ENCODE assay signal across 23 mouse cellular contexts in the genomic region with DNA sequence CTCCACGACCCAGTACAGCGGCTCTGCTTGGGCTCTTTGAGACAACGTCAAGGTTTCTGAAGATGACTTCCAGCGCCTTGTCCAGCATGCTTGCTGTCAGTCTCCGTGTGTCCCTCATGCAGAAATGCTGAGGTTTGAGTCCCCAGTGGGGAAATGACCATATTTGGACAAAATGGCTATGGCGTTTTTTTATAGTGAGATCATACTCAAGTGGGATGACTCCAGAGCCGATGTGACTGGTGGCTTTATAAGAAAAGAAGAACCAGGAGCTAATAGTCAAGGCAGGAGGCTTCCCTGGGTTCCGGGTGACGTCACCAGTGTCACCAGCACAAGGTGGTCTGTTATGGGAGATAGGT. TPM values are rescaled to one million over a fixed set of nuclear protein-coding genes. Genes with fewer than 3 reads are reported as not detected.
DNase-seq lines count a peak whose midpoint lies in the region; ATAC-seq and TF ChIP-seq lines count a peak whose summit lies in the region.
"Had no signal": no experiment of that assay in that cellular context is flagged by ENCODE, and none has a peak within 500 bp of the region (broad histone marks: within the 10 kb centered on the region; RNA-seq: fewer than 3 reads in every experiment).

No protein-coding gene starts in this region.

- H3K9me3 ChIP-seq in heart, postnatal 0 days (replicated peaks; ENCODE audit: control insufficient read depth, low read length): no peaks in the 10 kb centered on the region
- H3K9me3 ChIP-seq in midbrain, embryonic 11.5 days (ENCODE audit: control insufficient read depth, low read length): no peaks in the 10 kb centered on the region
- H3K9me3 ChIP-seq in midbrain, embryonic 10.5 days (replicated peaks): no peaks in the 10 kb centered on the region
- H3K9me3 ChIP-seq: embryonic facial prominence, embryonic 10.5 days; embryonic facial prominence, embryonic 12.5 days; forebrain, embryonic 13.5 days; forebrain, embryonic 15.5 days had no signal

- H3K9ac ChIP-seq in heart, postnatal 0 days (replicated peaks; ENCODE audit: low read depth, low read length): no peak overlapping the region
- H3K9ac ChIP-seq in midbrain, embryonic 11.5 days (ENCODE audit: low read length): no peak overlapping the region
- H3K9ac ChIP-seq: embryonic facial prominence, embryonic 12.5 days; forebrain, embryonic 13.5 days; forebrain, embryonic 15.5 days; forebrain, postnatal 0 days had no signal

- intact Hi-C loops in heart, postnatal 14 days (cut with DNase I): loop anchor here (1.0 kb wide), 1 partner anchor 219 kb away; no protein-coding TSS in a partner anchor

- H3K4me2 ChIP-seq in heart, postnatal 0 days (ENCODE audit: low read depth, low read length): no peak overlapping the region
- H3K4me2 ChIP-seq in midbrain, embryonic 11.5 days: no peak overlapping the region
- H3K4me2 ChIP-seq: embryonic facial prominence, embryonic 12.5 days; forebrain, embryonic 13.5 days; forebrain, embryonic 15.5 days had no signal

- H3K27ac ChIP-seq in heart, postnatal 0 days (ENCODE audit: low read depth): no peak overlapping the region
- no peak overlapping the region for H3K27ac ChIP-seq in midbrain, embryonic 11.5 days (ENCODE audit: low read depth, low read length)
- H3K27ac ChIP-seq in midbrain, embryonic 10.5 days (replicated peaks): no peak overlapping the region
- H3K27ac ChIP-seq: embryonic facial prominence, embryonic 10.5 days; embryonic facial prominence, embryonic 12.5 days; forebrain, embryonic 13.5 days; forebrain, embryonic 15.5 days had no signal

- H3K27me3 ChIP-seq in heart, postnatal 0 days (ENCODE audit: control insufficient read depth, insufficient read depth, low read length): peaks cover 32% of the 10 kb centered on the region
- peaks cover 5% of the 10 kb centered on the region for H3K27me3 ChIP-seq in midbrain, embryonic 11.5 days (ENCODE audit: control insufficient read depth, insufficient read depth, low read length)
- peaks cover 68% of the 10 kb centered on the region for H3K27me3 ChIP-seq in midbrain, embryonic 10.5 days (ENCODE audit: low read depth, poor library complexity, severe bottlenecking)
- H3K27me3 ChIP-seq: CH12.LX had no signal

- TF ChIP-seq EP300 in heart, postnatal 0 days (IDR thresholded peaks at IDR 0.05; ENCODE audit: low read depth): no peak

- DNase-seq in heart, postnatal 0 days (ENCODE audit: low spot score): peak; percentile 5
- no peak for DNase-seq in heart, postnatal 14 days
- DNase-seq in midbrain, embryonic 11.5 days (ENCODE audit: low spot score, missing footprints): peak; percentile 77
- no peak for DNase-seq in midbrain, embryonic 10.5 days (ENCODE audit: low spot score)
- no peak for DNase-seq in gastrocnemius, postnatal 10 days
- DNase-seq: adrenal gland, adult 2 months; adrenal gland, postnatal 10 days; adrenal gland, postnatal 25 days; B cell, adult 2 months; cerebellum, adult 18-20 months; cerebellum, adult 8-10 months; cerebellum, postnatal 14 days; forebrain, postnatal 0 days had no signal

- WGBS in heart, postnatal 0 days: 74% methylated on average over 9 of the region's 9 CpGs
- WGBS in midbrain, embryonic 11.5 days: 93% methylated on average over 9 of the region's 9 CpGs
- 91% methylated on average over 9 of the region's 9 CpGs for WGBS in midbrain, embryonic 10.5 days

- ATAC-seq in heart, postnatal 0 days (ENCODE audit: insufficient read depth, low read depth): no peak
- ATAC-seq in midbrain, embryonic 11.5 days (ENCODE audit: low FRiP score): no peak
- ATAC-seq: forebrain, embryonic 15.5 days; forebrain, postnatal 0 days had no signal

- no peaks in the 10 kb centered on the region for H3K4me1 ChIP-seq in heart, postnatal 0 days (ENCODE audit: control insufficient read depth, insufficient read depth)
- H3K4me1 ChIP-seq in midbrain, embryonic 11.5 days (ENCODE audit: control insufficient read depth, insufficient read depth, low read length): peaks cover 16% of the 10 kb centered on the region
- H3K4me1 ChIP-seq in midbrain, embryonic 10.5 days: peaks cover 21% of the 10 kb centered on the region

- H3K4me3 ChIP-seq in heart, postnatal 0 days (ENCODE audit: low read depth, low read length): no peak overlapping the region
- no peak overlapping the region for H3K4me3 ChIP-seq in midbrain, embryonic 11.5 days (ENCODE audit: low read depth, low read length)
- H3K4me3 ChIP-seq in midbrain, embryonic 10.5 days: no peak overlapping the region
- H3K4me3 ChIP-seq: embryonic facial prominence, embryonic 10.5 days; embryonic facial prominence, embryonic 12.5 days; forebrain, embryonic 13.5 days; forebrain, embryonic 15.5 days had no signal

- no peaks in the 10 kb centered on the region for H3K36me3 ChIP-seq in heart, postnatal 0 days (replicated peaks; ENCODE audit: control insufficient read depth, insufficient read depth, low read length)
- no peaks in the 10 kb centered on the region for H3K36me3 ChIP-seq in midbrain, embryonic 11.5 days (ENCODE audit: control insufficient read depth, insufficient read depth, low read length)
- H3K36me3 ChIP-seq in midbrain, embryonic 10.5 days: no peaks in the 10 kb centered on the region
- H3K36me3 ChIP-seq: embryonic facial prominence, embryonic 10.5 days; embryonic facial prominence, embryonic 12.5 days; forebrain, embryonic 15.5 days had no signal

- TF ChIP-seq CTCF in heart, postnatal 0 days (IDR thresholded peaks at IDR 0.05; ENCODE audit: low read depth): no peak

RNA-seq across cellular contexts. Expression of gene Cldn14, which starts 30.3 kb away (rescaled TPM):
- not detected in 2 replicates for total RNA-seq in heart, postnatal 0 days (2014; rRNA removed; ENCODE audit: low replicate concordance)
- polyA plus RNA-seq in heart, postnatal 0 days (2015; fragmentation: Nextera tagmentation; extraction: Ambion mirVana): not detected in 2 replicates
- not detected for total RNA-seq in heart, postnatal 14 days (2021)
- not detected in 2 replicates for polyA plus RNA-seq in midbrain, embryonic 11.5 days (2014; fragmentation: Nextera tagmentation; extraction: Ambion mirVana)
- not detected in 2 replicates for polyA plus RNA-seq in midbrain, embryonic 10.5 days (2016; fragmentation: Nextera tagmentation; extraction: Ambion mirVana)
- under 1 TPM in 1 of 2 experiments, not detected in 1; 0.16 TPM for total RNA-seq in gastrocnemius, postnatal 10 days (2021)
- total RNA-seq: adrenal gland, adult 2 months; adrenal gland, postnatal 25 days; forebrain, postnatal 0 days; MEL had no signal
- polyA plus RNA-seq: brain, embryonic 14.5 days; CD4-positive, CD25-positive, alpha-beta regulatory T cell, adult 4 months; embryonic facial prominence, embryonic 10.5 days; forebrain, embryonic 11.5 days; forebrain, embryonic 13.5 days; forebrain, embryonic 15.5 days; forebrain, postnatal 0 days had no signal

RNA-seq across cellular contexts. Expression of gene Sim2, which starts 45.8 kb away (rescaled TPM):
- not detected in 2 replicates for total RNA-seq in heart, postnatal 0 days (2014; rRNA removed; ENCODE audit: low replicate concordance)
- 0.03 TPM in 1 of 2 replicates, not detected in the other for polyA plus RNA-seq in heart, postnatal 0 days (2015; fragmentation: Nextera tagmentation; extraction: Ambion mirVana)
- under 1 TPM in 1 of 2 experiments, not detected in 1; 0.05 TPM for total RNA-seq in heart, postnatal 14 days (2021)
- 1.8 and 2.3 TPM in 2 replicates for polyA plus RNA-seq in midbrain, embryonic 11.5 days (2014; fragmentation: Nextera tagmentation; extraction: Ambion mirVana)
- polyA plus RNA-seq in midbrain, embryonic 10.5 days (2016; fragmentation: Nextera tagmentation; extraction: Ambion mirVana): 2.8 and 2.9 TPM in 2 replicates
- 10 to 100 TPM; 11.9 to 13.2 TPM for total RNA-seq in gastrocnemius, postnatal 10 days (2021)
- total RNA-seq: adrenal gland, adult 2 months; adrenal gland, postnatal 25 days; CH12.LX; MEL had no signal
- polyA plus RNA-seq: adrenal gland, adult 2 months; CD4-positive, CD25-positive, alpha-beta regulatory T cell, adult 4 months; cortical plate, adult 2 months had no signal

Comparison
In these comparisons a context has a peak if more than half of its experiments do, and no peak if none do; other contexts are left out.
1. DNase-seq: peak in heart, postnatal 0 days (single experiment) and midbrain, embryonic 11.5 days (single experiment); none in heart, postnatal 14 days (0 of 2), midbrain, embryonic 10.5 days (single experiment) and gastrocnemius, postnatal 10 days (single experiment).
2. RNA of gene Sim2, which starts 45.8 kb away (total RNA-seq): 11.9 to 13.2 TPM in gastrocnemius, postnatal 10 days; 0.05 TPM in heart, postnatal 14 days and not detected in heart, postnatal 0 days; every median in the first group is over 10 times any median in the second.